Mouse (Mus musculus): ENCODE data around the gene Fam83f.

GRCm38 (mm10) chr15:80641702-80642435 lies 29.8 kb upstream of the Fam83f start:
- TF ChIP-seq POLR2A (IDR thresholded peaks at IDR 0.05; ENCODE audit: control insufficient read depth, extremely low read depth, insufficient read depth, low read length, poor library complexity), result no peak
- TF ChIP-seq CTCF (IDR thresholded peaks at IDR 0.05; ENCODE audit: borderline replicate concordance, control insufficient read depth, extremely low read depth, insufficient read depth, low read length, poor library complexity), result no peak
